Mouse (Mus musculus) intestine, embryonic 16.5 days (tissue): ENCODE measurements around the gene Il20. TPM values are rescaled to one million over a fixed set of nuclear protein-coding genes. Genes with fewer than 3 reads are reported as not detected.

Experiments used
- ATAC-seq: fragments of 200-750 bp; cut with Nextera tagmentation; 2 replicates; pipeline ENCODE4 v1.8.0; 2017; ENCODE audit warnings: moderate TSS enrichment, moderate library complexity
- H3K27ac ChIP-seq: fragments of 300-500 bp; sonication (generic); 2 replicates; pipeline ENCODE4 v1.5.1; 2014; ENCODE audit warnings: mild to moderate bottlenecking, low read length
- H3K27me3 ChIP-seq: fragments of 300-500 bp; sonication (generic); replicated peaks from 2 replicates; pipeline ENCODE4 v1.6.1; 2014; ENCODE audit warnings: low read length, control low read depth, mixed read lengths; ENCODE audit not compliant: control insufficient read depth, insufficient read depth
- H3K36me3 ChIP-seq: fragments of 300-500 bp; sonication (generic); 2 replicates; pipeline ENCODE4 v1.6.1; 2014; ENCODE audit warnings: low read length, control low read depth; ENCODE audit not compliant: control insufficient read depth, insufficient read depth
- H3K4me1 ChIP-seq: fragments of 300-500 bp; sonication (generic); 2 replicates; pipeline ENCODE4 v1.6.1; 2014; ENCODE audit warnings: low read length, control low read depth, mixed read lengths; ENCODE audit not compliant: control insufficient read depth, insufficient read depth
- H3K4me2 ChIP-seq: fragments of 300-500 bp; sonication (generic); 2 replicates; pipeline ENCODE4 v1.6.1; 2014; ENCODE audit warnings: low read depth, low read length, control low read depth
- H3K4me3 ChIP-seq: fragments of 300-500 bp; sonication (generic); 2 replicates; pipeline ENCODE4 v1.5.1; 2014; ENCODE audit warnings: mild to moderate bottlenecking, low read length
- H3K9ac ChIP-seq: fragments of 300-500 bp; sonication (generic); 2 replicates; pipeline ENCODE4 v1.6.1; 2014; ENCODE audit warnings: low read depth, low read length
- H3K9me3 ChIP-seq: fragments of 300-500 bp; sonication (generic); 2 replicates; pipeline ENCODE4 v1.6.1; 2016; ENCODE audit warnings: low read length, control low read depth; ENCODE audit not compliant: control insufficient read depth
- WGBS: fragments of 180-500 bp; shearing (Covaris S2); extraction: QIAGEN DNeasy Blood & Tissue Kit; methylation state at CpG from one replicate; pipeline ENCODE4 v1.1.7; 2014; 5-methylcytosine and 5-hydroxymethylcytosine counted together
- polyA plus RNA-seq: library from polyadenylated mRNA; unstranded; fragments of >200 nt; fragmentation: Nextera tagmentation; extraction: Ambion mirVana; gene quantifications from 2 replicates; pipeline ENCODE4 v1.2.1, GENCODE M21; 2015

The Il20 gene
- not detected in 2 replicates for polyA plus RNA-seq

- Histone ChIP-seq H3K4me3 (no peak within 1 kb of the TSS), H3K36me3 (no peaks in the 10 kb centered on the region)
- no peak for ATAC-seq
Observed at GRCm38 (mm10) chr1:130911401-130912010, at the start of gene Il20. Gene Il20, minus strand, starts transcription at chr1:130911451.

DNA sequence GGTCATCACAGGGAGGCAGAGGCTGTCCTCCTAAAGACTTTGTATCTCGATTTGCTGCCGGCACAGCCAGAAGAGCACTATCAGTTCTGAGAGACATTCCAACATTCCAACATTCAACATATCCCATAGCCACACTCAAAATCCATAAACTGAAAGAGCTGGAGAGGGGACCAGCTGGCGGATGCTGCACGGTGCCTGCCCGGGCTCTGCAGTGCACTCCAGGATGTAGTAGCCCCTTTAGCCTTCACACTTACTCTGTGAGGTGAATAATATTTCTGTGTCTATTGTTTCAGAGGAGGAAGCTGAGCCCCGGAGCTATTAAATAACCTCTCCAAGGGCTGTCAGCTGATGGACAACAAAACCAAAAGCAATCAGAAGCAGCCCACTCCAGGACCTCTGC, 35.7 kb upstream of the Il20 start:
- H3K9ac ChIP-seq = no peak overlapping the region
- no peaks in the 10 kb centered on the region for H3K9me3 ChIP-seq
- 37% methylated on average over 6 of the region's 6 CpGs for WGBS
- no peak for ATAC-seq
- H3K27me3 ChIP-seq = no peaks in the 10 kb centered on the region
- H3K36me3 ChIP-seq = no peaks in the 10 kb centered on the region
- H3K4me3 ChIP-seq = no peak overlapping the region
- H3K4me1 ChIP-seq = no peaks in the 10 kb centered on the region; the same call in 1 of the 2 replicates
- H3K4me2 ChIP-seq = no peak overlapping the region
- H3K27ac ChIP-seq = no peak overlapping the region

More at GRCm38 (mm10) chr1:130911401-130912010, at the start of gene Il20:
- no peak within 1 kb of the TSS for H3K27ac ChIP-seq
- no peak within 1 kb of the TSS for H3K9ac ChIP-seq
- no peaks in the 10 kb centered on the region for H3K4me1 ChIP-seq
- H3K4me2 ChIP-seq = no peak within 1 kb of the TSS
- no peaks in the 10 kb centered on the region for H3K27me3 ChIP-seq
- H3K9me3 ChIP-seq = no peaks in the 10 kb centered on the region
- 84% methylated on average over 12 of the region's 12 CpGs for WGBS

DNA sequence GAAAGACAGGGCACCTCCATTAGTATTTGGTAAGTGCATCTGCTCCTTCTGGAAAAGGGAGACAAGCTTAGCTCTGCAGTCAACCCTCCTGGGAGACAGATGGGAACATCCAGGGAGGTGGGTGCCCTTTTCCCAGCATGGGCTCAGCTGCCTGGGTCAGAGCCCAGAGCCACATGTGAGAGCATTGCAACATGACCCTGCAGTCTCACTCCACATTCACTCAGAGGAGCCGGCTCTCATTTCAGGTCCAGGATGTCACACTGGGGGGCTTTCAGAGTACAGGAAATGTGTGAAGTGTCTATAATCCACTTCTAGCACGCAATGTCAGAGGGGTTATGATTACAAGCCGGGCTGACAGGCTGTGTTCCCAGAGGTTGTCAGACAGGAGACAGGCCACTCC, 30.6 kb upstream of the Il20 start:
- no peak overlapping the region for H3K4me3 ChIP-seq
- H3K27ac ChIP-seq = no peak overlapping the region
- no peaks in the 10 kb centered on the region for H3K27me3 ChIP-seq
- WGBS = 43% methylated on average over 3 of the region's 3 CpGs
- H3K9ac ChIP-seq = no peak overlapping the region
- H3K4me2 ChIP-seq = no peak overlapping the region
- no peaks in the 10 kb centered on the region for H3K36me3 ChIP-seq
- no peaks in the 10 kb centered on the region; the same call in 1 of the 2 replicates for H3K4me1 ChIP-seq
- ATAC-seq = no peak
- H3K9me3 ChIP-seq = no peaks in the 10 kb centered on the region

GRCm38 (mm10) chr1:130940065-130940687, 28.9 kb upstream of the Il20 start, which contains the start of gene Il19:
Gene Il19, minus strand, starts transcription at chr1:130940115.
- H3K36me3 ChIP-seq = no peaks in the 10 kb centered on the region
- H3K4me1 ChIP-seq = 0 out of 2 replicates have a peak, but pooled peaks cover 2% of the 10 kb centered on the region
- no peaks in the 10 kb centered on the region for H3K27me3 ChIP-seq
- WGBS = 58% methylated on average over 4 of the region's 4 CpGs
- H3K9me3 ChIP-seq = no peaks in the 10 kb centered on the region
- H3K9ac ChIP-seq = no peak within 1 kb of the TSS
- H3K4me2 ChIP-seq = no peak within 1 kb of the TSS
- no peak within 1 kb of the TSS for H3K4me3 ChIP-seq
- ATAC-seq = no peak
- no peak within 1 kb of the TSS for H3K27ac ChIP-seq

DNA sequence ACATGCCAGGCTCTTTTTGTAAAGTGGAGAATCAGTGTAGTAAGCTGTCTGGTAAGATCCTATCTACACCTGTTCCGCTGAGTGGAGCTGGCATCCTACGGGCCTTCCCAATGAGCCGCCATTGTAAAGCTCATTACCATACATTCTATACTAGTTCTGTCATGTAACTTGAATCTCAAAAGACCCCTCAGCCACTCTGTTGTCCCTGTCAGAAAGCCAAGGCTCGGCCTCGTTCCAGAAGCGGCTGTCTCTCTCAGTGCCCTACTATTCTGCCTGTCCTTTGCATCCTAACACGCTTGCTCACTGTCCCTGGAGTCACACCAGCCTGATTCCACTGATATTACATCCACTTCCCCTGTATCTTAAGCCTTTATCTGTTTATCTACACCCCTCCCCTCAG, 26.9 kb upstream of the Il20 start:
- Histone ChIP-seq H3K4me2 (no peak overlapping the region), H3K4me1 (0 out of 2 replicates have a peak, but pooled peaks cover 2% of the 10 kb centered on the region), H3K27ac (no peak overlapping the region), H3K36me3 (no peaks in the 10 kb centered on the region), H3K9me3 (no peaks in the 10 kb centered on the region), H3K27me3 (no peaks in the 10 kb centered on the region), H3K9ac (no peak overlapping the region), H3K4me3 (no peak overlapping the region)
- WGBS = 84% methylated on average over 7 of the region's 7 CpGs
- ATAC-seq = no peak

GRCm38 (mm10) chr1:130937170-130937569, 25.9 kb upstream of the Il20 start:
- peak; percentile 81; the same call in 1 of the 2 replicates for ATAC-seq
- H3K9me3 ChIP-seq = no peaks in the 10 kb centered on the region
- H3K9ac ChIP-seq = no peak overlapping the region
- H3K36me3 ChIP-seq = no peaks in the 10 kb centered on the region
- H3K27me3 ChIP-seq = no peaks in the 10 kb centered on the region
- 0 out of 2 replicates have a peak, but pooled peaks cover 2% of the 10 kb centered on the region for H3K4me1 ChIP-seq
- WGBS = 77% methylated on average over 4 of the region's 4 CpGs
- H3K27ac ChIP-seq = no peak overlapping the region
- H3K4me3 ChIP-seq = no peak overlapping the region
- H3K4me2 ChIP-seq = no peak overlapping the region

- 39% methylated on average over 6 of the region's 6 CpGs for WGBS
- no peaks in the 10 kb centered on the region for H3K36me3 ChIP-seq
- H3K9ac ChIP-seq = no peak overlapping the region
- H3K27me3 ChIP-seq = no peaks in the 10 kb centered on the region
- no peak for ATAC-seq
- H3K27ac ChIP-seq = no peak overlapping the region
- 0 out of 2 replicates have a peak, but pooled peaks cover 2% of the 10 kb centered on the region for H3K4me1 ChIP-seq
- no peak overlapping the region for H3K4me3 ChIP-seq
- H3K9me3 ChIP-seq = no peaks in the 10 kb centered on the region
- H3K4me2 ChIP-seq = no peak overlapping the region
Observed at GRCm38 (mm10) chr1:130936351-130936750, 25.1 kb upstream of the Il20 start.

- H3K9ac ChIP-seq = no peak overlapping the region
- no peaks in the 10 kb centered on the region for H3K27me3 ChIP-seq
- no peak overlapping the region for H3K4me2 ChIP-seq
- H3K4me3 ChIP-seq = no peak overlapping the region
- no peaks in the 10 kb centered on the region for H3K4me1 ChIP-seq
- no peaks in the 10 kb centered on the region for H3K9me3 ChIP-seq
- H3K36me3 ChIP-seq = no peaks in the 10 kb centered on the region
- no peak for ATAC-seq
- H3K27ac ChIP-seq = no peak overlapping the region
Observed at GRCm38 (mm10) chr1:130926484-130926883, 15.2 kb upstream of the Il20 start.

GRCm38 (mm10) chr1:130918323-130918980, 7.2 kb upstream of the Il20 start:
- WGBS = 20% methylated on average over 1 of the region's 1 CpGs
- H3K4me1 ChIP-seq = no peaks in the 10 kb centered on the region
- H3K4me3 ChIP-seq = no peak overlapping the region
- no peaks in the 10 kb centered on the region for H3K27me3 ChIP-seq
- no peaks in the 10 kb centered on the region for H3K9me3 ChIP-seq
- no peaks in the 10 kb centered on the region for H3K36me3 ChIP-seq
- no peak for ATAC-seq
- H3K4me2 ChIP-seq = no peak overlapping the region
- no peak overlapping the region for H3K27ac ChIP-seq
- no peak overlapping the region for H3K9ac ChIP-seq
